Mouse (Mus musculus): ENCODE results near the gene Insyn1.

DNA sequence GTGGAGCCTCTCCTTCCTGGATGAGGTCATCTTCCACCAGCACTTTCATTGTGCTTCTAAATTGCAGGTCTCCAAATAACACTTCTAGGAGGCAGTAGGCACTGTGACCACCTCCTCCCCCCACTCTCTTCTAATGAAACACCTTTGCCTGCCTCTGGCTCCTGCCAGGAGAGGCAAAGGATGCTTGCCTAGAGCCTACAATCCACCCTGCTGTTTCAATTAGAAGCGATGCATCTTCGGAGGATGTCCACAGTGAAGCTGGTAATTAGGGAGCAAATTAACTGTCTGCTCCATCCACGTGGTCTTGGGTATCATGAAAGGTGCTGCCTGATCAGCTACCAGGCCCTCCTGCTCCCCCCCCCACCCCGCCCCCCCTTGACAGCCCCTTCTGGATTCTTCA lies 41.6 kb upstream of the Insyn1 start:
- TF ChIP-seq POLR2A (IDR thresholded peaks at IDR 0.05; ENCODE audit: borderline replicate concordance, extremely low read depth, insufficient read depth, insufficient read length, poor library complexity, severe bottlenecking) (no peak), CTCF (IDR thresholded peaks at IDR 0.05; ENCODE audit: borderline replicate concordance, extremely low read depth, insufficient read depth, insufficient read length) (no peak)

All from brain, embryonic 14.5 days (tissue).